Mouse (Mus musculus) G1E (cell line): Measurements from ENCODE around the gene Dazap2.

ENCODE experiments used
- CTCF ChIP-seq: IDR thresholded peaks from 2 replicates; pipeline ENCODE4 v1.5.1; 2012; ENCODE audit warnings: low read depth, low read length, inconsistent platforms, mixed read lengths
- GATA2 ChIP-seq: IDR thresholded peaks from 2 replicates; pipeline ENCODE4 v1.6.1; 2012; ENCODE audit warnings: low read depth, low read length, inconsistent platforms, borderline replicate concordance
- TAL1 ChIP-seq: conservative IDR thresholded peaks from 2 replicates; pipeline ENCODE4 v1.6.1; 2012; ENCODE audit warnings: low read depth, low read length, inconsistent platforms, mixed read lengths

DNA sequence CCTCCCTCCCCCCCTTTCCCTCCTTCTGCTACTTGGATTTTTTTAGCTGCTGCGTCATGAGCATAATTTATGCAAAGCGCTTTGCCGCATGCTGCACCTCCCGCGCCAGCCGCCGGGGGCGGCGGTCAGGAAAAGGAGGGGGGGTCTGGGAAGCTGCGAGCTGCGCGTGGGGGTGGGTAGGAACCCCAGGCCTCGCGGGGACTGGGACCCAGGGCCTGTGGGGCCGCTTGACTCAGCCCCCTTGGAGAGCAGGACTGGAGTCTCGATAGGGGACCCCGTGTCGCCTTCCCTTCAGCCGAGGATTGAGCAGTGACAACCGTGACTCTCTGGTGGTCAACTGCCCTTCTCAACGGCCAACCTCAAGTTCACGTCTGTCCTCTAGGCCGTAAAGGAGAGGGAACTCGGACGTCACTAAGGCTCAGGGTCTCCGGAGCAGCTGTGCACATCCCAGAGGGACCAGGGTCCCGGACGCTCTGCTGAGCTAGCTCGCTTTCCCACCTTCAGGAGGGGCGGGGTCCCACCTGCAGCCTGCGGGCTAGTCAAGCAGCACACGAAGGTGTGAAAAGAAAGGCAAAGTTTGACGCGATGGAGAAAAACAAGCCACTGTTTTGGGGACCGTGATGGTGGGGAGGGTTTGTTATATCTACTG lies 15.0 kb upstream of the Dazap2 start:
- TF ChIP-seq TAL1 (no peak), CTCF (no peak), GATA2 (no peak)
